Mouse (Mus musculus) adrenal gland, postnatal 4 days (tissue): ENCODE measurements around the gene Snapc1. TPM values are rescaled to one million over a fixed set of nuclear protein-coding genes. Genes with fewer than 3 reads are reported as not detected.
A peak's percentile ranks its signal among the peaks of the same experiment; 100 is the strongest.

Source experiments
- DNase-seq, 2 experiments: peaks; one replicate each; pipeline ENCODE4 v3.0.0; 2021 to 2022; ENCODE audit warnings: low spot score in 2 of 2, mixed read lengths in 2 of 2
- total RNA-seq, 2 experiments: library from RNA; stranded (reverse); gene quantifications; 2 replicates each; pipeline ENCODE4 v1.2.3; 2021

Gene Snapc1
- total RNA-seq, 2 experiments from 2014 or later = 17.0 to 18.8 TPM

DNA sequence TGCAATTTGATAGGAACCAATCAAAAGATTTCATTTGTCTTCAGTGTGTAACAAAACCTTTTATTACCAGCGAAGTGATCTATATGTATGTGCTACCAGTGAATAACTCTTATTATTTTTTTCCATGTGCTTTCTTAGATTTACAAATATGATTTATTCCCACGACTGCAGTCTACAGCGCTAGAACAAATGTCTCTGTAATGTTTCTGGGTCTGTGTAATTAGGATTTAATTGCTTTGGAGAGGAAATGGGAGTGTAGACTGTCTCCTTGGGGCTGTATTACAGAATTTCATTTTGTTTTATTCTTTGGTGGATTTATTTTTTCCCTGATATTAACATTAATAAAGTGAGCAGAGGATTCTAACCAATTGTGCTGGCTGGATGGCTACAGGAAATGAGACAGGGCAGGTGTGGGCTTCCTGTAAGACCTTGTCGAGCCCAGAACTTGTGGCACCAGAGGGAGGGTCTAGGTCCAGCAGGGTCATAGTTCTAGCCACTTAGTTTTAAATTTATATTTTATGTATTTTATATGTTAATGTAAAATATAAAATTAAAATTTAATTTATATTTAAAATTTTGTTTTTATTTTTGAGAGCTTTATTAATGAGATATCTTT, 24.2 kb downstream of the Snapc1 start:
- no peak for DNase-seq

DNA sequence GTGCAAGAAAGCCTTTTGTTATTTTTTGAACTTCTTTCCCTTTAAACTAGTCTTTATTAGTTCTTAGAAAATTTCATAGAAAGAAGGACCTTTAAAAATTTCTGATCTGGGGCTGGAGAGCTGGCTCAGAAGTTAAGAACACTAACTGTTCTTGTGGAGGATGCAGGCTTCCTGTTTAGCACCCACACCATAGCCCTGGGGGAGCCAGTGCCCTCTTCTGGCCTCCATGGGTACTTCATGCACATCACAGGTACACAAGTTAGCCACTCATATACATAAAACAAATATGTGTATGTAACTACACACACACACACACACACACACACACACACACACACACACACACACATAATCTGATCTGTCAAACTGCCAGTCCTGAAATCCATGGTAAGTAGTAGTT, 25.3 kb downstream of the Snapc1 start:
- DNase-seq = peak in 1 of 2 experiments; percentile 15

DNA sequence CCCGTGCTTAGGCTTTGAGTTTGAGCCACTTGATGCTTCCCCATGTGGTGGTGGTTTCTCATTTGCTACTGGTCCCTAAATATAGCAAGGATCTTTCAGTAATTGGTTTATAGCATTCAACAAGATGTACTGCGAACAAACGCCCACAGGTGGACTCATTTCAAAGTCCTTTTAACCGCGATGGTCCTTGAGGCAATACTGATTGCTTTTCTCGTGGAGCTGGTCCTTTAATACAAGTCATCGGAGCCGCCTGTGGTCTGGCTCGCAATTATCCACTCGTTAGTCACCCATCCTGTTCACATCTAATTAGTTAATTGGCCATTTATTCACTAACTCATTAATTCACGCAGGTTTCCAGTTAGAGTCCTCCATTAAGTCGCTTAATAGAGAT, 32.6 kb downstream of the Snapc1 start:
- DNase-seq = no peak

DNA sequence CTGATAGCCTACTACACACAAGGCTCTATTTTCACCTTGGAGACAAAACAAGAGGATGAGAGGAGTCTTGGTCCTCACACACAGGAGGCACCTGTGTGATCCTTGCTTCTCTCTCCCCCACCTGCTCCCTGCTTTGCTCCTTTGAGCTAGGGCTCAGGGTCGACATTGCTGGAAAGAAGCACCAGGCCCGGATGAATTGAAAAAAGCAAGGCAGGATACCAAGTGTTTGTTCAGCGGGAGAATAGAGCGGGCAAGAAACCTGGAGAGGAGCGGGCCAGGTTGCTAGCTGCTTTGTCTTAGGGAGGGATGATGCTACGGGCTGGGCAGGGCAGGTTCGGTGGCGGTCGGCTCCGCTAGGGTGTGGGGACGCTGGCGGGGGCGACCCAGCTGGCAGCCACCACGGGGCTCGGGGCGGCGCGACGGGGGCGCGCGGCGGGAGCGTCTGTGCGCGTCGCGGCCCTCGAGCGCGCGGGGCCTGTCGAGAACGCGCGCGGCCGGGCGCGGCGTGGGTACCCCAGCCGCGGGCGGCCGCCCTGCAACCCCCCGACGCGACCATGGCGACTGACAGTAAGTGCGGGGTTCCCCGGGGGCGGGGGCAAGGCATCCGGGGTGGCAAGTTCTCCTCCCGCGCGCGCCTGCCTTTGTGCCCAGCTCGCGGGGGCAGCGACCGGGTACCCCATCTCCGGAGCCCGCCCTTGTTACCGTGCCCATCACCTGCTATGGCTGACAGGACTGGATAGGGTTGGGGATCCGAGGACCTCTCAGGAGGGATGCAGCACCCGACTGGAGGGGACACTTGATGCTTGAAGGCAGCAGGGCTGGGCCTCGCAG, 33.2 kb downstream of the Snapc1 start, which contains the start of gene Syt16:
Syt16 (plus strand) TSS at position 365 of the 831 bp plus-strand sequence.
- DNase-seq = no peak

DNA sequence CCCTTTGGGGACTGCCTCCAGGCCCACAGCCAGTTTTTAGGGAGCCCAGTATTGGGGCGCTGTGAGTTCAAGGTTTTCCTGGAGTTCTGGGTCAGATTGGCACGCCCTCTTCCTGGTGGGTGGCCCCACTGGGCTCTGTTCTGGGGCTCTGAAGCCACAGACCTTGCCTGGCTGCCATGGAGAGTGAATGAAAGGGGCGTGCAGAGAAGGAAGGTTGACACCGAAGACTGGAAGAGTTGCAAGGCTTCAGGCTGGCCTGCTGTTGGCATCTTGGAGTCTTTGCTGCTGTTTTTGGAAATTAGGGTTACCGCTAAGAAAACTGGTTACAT, 33.8 kb downstream of the Snapc1 start:
- no peak for DNase-seq

DNA sequence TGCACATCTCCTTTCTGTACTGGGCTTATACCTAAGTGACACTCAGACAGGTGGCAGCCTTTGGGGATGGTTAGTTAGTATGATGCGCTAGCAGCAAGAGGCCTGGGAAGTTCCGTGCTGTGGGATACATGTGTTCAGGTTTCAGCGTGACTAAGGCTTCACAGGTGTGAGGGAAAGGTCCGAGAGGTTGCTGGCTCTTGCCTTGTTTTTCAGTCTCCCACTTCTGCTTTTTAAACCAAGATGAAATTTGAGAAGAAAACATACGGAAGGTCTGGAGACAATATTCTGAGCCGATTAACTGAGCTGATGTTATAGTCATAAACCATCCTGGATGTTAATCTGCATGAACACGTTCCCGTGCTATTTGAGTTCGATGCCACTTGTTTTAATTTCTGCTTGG, 38.2 kb downstream of the Snapc1 start:
- DNase-seq = no peak

DNA sequence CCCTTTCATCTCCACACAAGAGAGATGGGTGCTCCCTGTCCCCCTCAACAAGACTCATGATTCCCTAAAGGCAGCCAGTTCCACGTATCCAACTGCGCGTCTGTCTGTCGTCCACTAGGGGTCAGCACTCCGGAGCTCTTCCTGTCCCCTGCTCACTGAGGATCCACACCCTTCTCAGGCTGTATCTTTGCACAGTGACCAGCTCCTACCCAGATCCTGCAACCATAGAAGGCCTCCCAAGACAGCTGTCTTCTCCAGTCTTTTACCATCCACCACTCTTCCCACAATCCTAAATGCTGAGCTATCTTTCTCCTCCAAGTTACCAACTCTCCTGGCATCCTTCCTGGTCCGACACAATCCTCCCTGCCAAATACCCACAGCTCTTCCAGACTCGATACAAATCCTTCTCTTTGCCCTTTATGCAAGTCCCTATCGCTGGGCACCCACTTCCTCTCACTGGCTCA, 45.2 kb downstream of the Snapc1 start:
- DNase-seq = no peak

DNA sequence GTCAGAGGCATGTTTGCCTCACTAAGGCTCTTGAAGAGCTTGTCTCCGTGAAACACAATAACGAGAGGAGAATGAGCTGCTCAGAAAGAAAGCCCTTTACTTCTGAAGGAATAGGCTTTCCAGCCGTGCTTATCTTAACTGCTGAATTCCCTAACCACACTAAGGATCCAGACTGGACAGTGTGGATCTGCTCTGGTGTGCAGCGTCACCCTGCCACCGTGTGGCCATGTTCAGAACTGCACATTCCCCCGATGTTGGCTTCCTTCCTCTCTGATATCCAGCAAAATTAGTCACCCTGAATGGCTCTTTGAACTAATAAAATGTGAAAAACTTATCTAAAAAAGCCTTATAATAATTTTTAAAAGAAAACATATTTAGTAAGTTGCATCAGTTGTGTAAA, 49.5 kb downstream of the Snapc1 start:
- DNase-seq = peak; percentile 60 to 74

DNA sequence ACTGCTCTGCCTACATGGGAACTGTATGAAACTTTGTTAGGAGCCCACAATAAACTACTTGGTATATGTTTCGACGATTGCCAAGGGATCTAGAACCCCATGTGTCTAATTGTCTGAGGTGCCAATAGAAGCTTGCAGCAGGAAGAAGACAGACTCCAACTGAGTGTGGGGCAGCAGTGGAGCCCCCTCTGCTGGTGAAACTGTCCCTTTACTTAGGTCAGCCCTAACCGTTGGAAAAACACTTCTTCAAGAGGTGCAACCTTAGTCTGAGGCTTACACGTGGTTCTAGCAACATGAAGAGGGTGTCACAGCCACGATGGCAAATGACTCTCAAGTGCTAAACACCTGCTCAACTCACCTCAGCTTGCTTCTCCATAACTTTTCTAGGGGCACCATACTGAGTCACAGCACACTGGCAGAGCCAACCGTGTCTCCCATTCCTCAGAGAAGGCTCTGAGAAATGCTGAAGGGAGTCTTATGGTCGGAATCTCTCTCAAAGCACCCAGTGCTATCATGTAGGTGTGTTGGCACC, 50.5 kb downstream of the Snapc1 start:
- peak in 1 of 2 experiments; percentile 19 for DNase-seq

DNA sequence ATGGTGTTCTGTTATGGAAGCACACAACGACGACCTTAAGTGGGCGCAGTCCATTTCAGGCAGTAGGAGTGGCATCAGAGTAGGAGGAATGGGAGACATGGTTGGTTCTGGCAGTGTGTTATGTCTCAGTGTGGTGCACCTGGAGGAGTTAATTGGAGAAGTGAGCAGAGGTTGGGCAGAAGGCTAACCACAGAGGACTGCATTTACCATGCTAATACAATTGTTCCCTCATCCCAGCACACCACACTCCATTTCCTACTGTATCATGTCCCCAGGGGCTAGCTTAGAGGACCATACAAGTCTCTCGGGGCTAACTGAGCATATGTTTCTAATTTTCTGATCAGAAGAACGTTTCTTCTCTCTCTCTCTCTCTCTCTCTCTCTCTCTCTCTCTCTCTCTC, 51.2 kb downstream of the Snapc1 start:
- DNase-seq = no peak

DNA sequence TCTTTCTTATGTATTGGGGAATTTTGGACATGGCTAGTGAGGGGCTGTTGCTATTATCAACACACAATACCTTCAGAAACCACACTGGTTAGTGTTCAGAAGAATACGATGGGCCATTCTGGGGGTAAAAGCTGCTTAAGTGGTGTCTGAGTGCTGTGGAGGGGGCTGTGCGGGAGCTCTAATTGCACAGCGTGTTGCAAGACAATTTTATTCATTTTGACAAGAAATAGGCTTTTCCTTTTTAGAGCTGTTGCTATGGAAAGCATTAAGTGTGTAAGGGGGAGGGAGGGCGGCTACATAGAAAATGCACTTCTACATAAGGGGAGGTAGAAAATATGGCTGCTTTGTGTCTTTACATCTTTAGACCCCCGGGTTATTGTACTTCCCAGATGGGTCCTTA, 59.0 kb downstream of the Snapc1 start:
- no peak for DNase-seq

DNA sequence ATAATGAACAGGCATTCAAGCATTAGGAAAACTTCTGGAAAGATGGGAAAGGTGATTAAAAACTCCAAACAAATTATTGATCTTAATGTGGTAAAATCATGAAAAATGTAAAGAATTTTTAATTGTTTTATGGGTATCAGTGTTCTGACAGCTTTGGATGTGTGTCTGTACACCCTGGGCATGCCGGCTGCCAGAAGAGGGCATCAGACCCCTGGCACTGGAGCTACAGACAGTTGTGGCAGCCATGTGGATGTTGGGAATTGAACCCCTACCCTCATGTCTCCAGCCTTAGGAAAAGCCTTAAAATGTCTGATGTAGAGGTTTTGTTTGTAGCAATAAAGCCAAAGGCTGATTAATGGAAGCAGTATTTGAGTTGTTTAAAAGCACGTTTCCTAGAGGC, 60.6 kb downstream of the Snapc1 start:
- no peak for DNase-seq

Other genes starting within 250 kb of the Snapc1 start
- 10 to 100 TPM; 74.4 to 77.5 TPM for gene Hif1a, start 63.1 kb upstream of the Snapc1 start, total RNA-seq
- 1 to 10 TPM; 4.9 to 8.1 TPM for gene Gm49321, start 26.8 kb upstream of the Snapc1 start, total RNA-seq
- gene Syt16, start 33.2 kb downstream of the Snapc1 start, total RNA-seq = 1 to 10 TPM; 2.0 to 3.0 TPM